Mouse (Mus musculus): ENCODE data around the gene Ebf3.

Ebf3 gene

GRCm38 (mm10) chr7:137312166-137312932 lies 1.9 kb downstream of the Ebf3 start:
- no peak for ATAC-seq (ENCODE audit: insufficient number of reproducible peaks, low FRiP score, low TSS enrichment)

GRCm38 (mm10) chr7:137311341-137312110 lies 2.7 kb downstream of the Ebf3 start:
- no peak for ATAC-seq (ENCODE audit: insufficient number of reproducible peaks, low FRiP score, low TSS enrichment)

DNA sequence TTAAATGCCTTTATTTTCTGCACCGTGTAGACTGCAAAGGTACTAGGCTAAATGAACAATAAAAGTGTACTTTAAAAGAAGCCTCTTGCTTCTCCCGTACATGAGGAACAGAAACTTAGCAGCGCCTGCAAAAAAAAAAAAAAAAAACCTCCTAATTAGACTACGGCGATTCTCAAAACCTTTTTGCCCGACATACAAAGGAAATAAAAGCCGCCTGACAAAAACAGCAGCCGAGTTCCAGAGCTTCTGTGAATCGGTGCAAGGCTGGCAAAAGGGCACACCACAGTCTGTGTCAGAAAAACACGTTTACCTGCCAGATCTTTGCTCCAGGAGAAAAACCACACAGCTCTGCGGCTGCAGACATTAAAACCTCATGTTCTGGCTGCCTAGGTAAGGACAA lies 3.4 kb downstream of the Ebf3 start:
- no peak for ATAC-seq (ENCODE audit: insufficient number of reproducible peaks, low FRiP score, low TSS enrichment)

DNA sequence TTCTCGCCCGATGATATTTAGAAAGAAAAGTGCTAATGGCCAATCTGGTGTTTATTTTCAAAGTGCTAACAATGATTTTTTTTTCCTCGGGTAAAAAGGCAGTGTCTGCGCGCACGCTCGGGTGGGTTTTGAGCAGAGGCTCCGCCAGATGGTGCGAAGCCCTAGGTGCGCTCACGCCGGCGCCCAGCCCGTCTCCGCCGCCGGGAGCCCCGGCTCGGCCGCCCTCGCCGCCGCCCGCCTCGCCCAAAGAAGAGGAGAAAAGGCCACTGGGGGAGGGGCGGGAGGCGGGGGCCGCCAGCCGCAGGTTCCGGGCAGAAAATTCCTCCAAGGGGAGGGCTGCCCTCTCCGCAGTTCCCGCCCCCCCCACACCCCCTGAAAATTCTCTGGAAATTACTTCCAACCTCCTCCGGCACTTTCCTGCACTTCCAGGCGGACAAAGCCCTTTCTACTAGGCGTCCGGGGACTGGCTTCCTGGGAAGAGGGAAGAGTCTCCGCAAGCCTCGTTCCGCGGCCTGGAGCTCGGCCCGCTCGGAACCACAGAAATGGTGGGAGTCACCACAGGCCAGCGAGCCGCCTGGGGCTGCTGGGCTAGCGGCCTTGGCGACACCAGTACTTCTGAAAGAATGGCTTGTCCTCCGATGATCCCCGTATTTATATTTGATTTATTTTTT lies 4.0 kb downstream of the Ebf3 start:
- no peak for ATAC-seq (ENCODE audit: insufficient number of reproducible peaks, low FRiP score, low TSS enrichment)

DNA sequence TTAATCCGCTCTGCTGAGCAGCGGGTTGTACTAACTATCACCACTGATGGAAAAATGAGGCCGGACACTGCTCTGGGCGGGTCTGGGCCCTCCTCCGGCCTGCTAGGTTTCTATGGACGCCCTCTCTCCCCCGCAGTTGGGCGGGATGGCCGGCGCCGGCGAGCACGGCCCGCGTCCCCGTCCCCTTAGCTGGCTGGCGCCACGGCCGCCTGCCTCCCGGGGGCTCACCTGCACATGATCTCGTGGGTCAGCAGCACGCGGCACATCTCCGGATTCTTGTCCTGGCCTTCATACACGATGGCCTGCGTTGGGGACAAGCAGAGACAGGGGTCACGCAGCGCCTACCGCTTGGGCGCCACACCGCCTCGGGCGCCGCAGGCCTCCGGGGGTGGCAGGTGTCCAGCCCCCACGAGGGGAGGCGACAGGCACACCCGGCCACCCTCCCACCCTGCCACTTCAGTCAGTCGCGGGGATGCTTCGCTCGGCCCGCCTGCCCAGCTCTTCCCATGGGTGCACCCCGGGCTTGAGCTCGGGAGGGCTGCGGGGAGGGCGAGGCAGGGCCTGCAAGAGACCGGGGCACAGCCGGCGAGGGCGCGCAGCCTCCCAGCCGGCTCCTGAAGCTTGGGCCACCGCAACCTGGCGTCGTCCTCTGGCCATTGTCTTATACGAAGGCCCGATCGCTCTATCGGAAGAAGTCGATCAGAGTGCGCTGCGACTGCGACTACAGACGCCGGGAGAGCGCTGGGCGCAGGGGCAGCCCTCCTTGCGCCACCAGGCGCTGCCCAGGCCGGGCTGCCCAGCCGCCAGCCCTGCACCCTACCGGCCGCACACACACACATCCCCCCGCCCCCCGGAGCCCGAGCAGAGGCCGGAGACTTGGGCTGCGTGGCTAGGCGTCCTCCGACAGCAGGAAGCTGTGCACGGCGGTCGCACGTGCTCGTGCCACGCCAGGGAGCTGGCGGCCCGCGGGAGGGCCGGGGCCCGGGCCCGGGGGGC lies 4.9 kb downstream of the Ebf3 start:
- ATAC-seq (ENCODE audit: insufficient number of reproducible peaks, low FRiP score, low TSS enrichment) = no peak

DNA sequence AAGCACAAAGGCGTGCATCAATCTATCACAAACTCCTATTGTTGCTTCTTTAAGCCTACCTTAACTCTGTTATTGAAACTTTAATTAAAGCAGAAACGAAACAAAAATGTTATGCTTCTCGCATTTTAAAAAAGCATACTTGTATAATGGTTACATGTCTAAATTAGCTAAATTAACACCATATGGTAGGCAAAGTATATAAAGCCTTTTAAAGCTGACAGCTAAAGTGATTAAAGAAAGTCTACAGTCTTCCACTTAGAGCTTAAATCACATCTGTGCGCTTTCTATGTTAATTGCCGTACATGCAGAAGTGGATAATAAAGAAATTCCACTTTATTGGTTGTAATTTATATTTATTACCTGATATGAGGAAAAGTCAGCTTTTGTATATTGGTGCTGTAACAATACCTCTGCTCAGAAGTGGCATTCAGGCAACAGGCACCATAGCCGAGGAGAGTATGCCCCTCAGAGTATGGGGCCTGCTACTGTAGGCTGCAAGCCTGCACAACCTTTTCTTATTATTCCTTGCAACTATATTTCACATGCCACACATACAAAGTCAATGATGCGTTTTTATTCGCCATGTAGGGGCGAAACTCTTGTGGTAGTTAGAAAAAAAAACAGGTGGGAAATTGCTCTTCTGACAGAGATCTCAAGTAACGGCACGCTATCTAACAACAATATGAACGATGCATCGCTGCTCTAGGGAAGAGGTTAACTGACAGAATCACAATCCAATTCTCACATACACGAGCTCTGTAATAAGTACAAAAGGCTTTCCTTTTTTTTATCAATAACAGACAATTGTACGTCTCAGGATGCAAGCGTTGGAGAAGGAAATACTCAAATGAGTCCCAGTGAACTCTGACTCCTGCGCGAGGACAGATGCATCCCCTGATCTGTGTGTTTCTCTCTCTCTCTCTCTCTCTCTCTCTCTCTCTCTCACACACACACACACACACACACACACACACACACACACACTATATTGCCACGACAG lies 5.9 kb downstream of the Ebf3 start:
- ATAC-seq (ENCODE audit: insufficient number of reproducible peaks, low FRiP score, low TSS enrichment) = no peak

DNA sequence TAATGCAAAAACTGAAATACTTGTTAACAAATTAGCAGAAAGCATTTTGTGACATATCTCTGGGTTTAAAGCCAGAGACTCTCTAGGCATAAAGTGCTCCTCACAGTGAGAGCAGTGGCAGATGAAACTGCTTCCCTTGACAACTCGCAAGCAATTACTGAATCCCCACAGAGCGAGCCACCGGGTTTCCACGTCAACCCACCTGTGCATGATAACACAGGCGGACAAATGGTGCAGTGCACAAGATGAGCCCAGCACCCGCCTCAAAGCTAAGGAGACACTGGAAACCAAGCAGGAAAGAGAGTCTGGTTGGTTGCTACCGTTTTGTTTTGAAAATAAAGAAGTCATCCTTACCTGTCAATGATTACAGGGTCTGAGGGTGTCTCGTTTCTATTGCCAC lies 7.1 kb downstream of the Ebf3 start:
- no peak for ATAC-seq (ENCODE audit: insufficient number of reproducible peaks, low FRiP score, low TSS enrichment)

GRCm38 (mm10) chr7:137306127-137306526 lies 8.1 kb downstream of the Ebf3 start:
- no peak for ATAC-seq (ENCODE audit: insufficient number of reproducible peaks, low FRiP score, low TSS enrichment)

DNA sequence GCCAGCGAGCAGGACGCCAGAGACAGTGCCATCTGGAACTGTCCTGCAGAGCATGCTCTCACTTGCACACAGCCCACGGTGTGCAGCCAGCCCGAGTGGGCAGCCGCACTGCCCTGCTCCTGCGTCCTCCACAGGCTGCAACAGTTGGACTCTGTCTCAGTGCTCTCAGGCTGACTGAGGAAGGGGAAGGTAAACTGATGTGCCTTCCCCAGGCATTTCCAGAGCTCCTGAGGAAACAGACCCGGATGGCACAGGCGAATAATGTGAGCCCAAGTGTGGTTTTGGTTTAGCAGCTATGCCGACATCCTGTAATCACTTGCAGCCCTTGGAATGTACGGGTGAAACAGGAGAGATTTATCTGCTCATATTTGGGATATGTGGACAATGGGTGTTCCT lies 10.5 kb downstream of the Ebf3 start:
- ATAC-seq (ENCODE audit: insufficient number of reproducible peaks, low FRiP score, low TSS enrichment) = no peak

DNA sequence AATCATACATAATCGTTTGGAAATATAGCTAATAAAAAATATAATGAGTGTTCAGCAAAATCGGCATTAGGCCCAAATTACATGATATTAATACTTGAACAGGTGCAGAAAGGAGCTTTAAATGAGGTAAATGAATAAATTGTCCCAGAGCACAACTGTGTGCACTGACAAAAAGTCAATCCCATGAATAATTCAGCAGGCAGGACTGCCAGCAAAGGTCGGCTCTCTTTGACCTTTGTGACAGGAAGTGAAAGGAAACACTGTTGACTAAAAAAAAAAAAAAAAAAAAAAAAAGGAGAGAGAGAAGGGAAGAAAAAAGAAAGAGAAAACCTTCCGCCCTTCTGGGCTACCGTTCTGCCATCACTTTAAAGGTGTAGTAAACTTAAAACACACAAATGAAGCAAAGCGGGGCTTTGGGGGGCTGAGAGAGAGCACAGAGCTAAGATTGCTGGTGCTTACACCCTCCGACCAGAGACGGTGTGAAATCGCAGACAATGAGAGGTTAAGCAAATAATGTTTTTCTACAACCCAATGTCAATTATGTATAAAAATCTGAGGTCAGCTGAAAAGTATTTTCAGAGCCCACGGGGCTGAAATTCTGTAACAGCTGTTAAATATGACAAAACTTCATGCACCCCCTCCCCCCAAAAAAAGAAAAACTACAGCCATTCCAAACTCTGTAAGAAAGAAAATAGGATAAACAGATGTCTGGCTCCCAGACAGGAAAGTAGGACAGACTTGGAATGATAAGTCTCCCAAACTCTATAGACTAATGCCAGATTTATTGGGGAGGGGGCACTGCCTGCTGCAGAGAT lies 11.1 kb downstream of the Ebf3 start:
- ATAC-seq (ENCODE audit: insufficient number of reproducible peaks, low FRiP score, low TSS enrichment) = no peak

GRCm38 (mm10) chr7:137302161-137302560 lies 12.1 kb downstream of the Ebf3 start:
- no peak for ATAC-seq (ENCODE audit: insufficient number of reproducible peaks, low FRiP score, low TSS enrichment)

DNA sequence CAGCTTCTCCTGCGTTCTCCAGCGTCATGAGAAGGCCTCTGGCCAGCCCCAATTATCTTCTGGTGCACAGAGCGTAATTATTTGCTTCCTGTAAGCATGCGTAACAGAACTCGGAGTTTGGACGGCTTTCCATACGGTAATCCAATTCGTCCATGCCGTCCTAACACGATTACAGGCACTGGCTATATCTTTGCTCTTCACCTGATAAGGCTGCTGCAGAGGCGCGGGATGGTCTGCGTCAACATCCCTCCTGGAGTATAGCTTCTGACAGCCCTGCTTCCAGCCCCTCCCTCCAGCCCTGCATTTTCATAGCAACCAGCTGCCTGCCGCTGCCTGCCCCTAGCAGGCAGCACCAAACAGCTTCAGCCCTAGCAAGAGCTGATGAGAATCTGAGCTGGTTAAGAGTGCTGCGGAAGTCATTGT lies 12.9 kb downstream of the Ebf3 start:
- no peak for ATAC-seq (ENCODE audit: insufficient number of reproducible peaks, low FRiP score, low TSS enrichment)

- no peak for ATAC-seq (ENCODE audit: insufficient number of reproducible peaks, low FRiP score, low TSS enrichment)
Measured at GRCm38 (mm10) chr7:137300826-137301225, 13.4 kb downstream of the Ebf3 start.

DNA sequence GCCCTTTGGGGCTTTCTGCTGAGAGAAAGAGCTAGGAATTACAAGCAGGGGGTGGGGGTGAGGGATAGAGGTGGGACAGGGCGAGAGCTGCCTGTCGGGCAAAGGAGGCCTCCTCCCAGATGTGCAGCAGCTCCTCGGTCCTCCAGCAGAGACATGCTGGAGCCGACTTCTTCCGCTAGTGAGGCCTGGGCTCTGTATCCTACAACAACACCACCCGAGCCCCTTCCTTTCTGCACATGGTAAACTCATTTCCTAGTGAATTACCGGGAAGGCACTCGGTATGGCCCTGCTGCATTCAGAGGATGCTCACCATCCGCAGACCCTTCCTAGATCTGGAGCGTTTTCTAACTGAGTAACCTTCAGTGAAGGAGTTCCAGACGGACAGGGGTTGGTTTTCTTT lies 14.1 kb downstream of the Ebf3 start:
- ATAC-seq (ENCODE audit: insufficient number of reproducible peaks, low FRiP score, low TSS enrichment) = no peak

GRCm38 (mm10) chr7:137297594-137298381 lies 16.5 kb downstream of the Ebf3 start:
- ATAC-seq (ENCODE audit: insufficient number of reproducible peaks, low FRiP score, low TSS enrichment) = no peak

GRCm38 (mm10) chr7:137297131-137297530 lies 17.1 kb downstream of the Ebf3 start:
- no peak for ATAC-seq (ENCODE audit: insufficient number of reproducible peaks, low FRiP score, low TSS enrichment)

DNA sequence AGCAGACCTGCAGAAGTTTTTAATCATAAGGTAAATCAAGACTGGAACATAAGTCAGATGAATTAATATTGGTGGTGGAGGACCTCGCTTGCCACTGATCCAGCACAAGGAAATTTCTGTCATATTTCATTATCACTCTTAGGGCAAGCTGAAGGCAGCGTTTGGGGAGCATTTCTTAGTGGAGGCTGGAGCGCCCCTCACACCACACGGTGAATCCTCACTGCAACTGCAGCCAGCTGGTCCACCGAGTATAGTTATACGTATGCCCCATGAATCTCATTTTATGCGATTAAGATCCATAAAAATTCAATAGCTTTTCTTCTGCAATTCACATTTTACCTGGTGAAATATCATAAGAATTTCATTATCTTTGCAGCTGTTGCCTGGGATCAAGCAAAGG lies 18.6 kb downstream of the Ebf3 start:
- ATAC-seq (ENCODE audit: insufficient number of reproducible peaks, low FRiP score, low TSS enrichment) = no peak

All from cerebellum, adult (tissue).